Mouse (Mus musculus) C2C12 (cell line): ENCODE results near the gene D10Jhu81e. TPM values are rescaled to one million over a fixed set of nuclear protein-coding genes. Genes with fewer than 3 reads are reported as not detected.

Source experiments
- H3K27me3 ChIP-seq: one replicate; pipeline ENCODE4 v1.6.1; 2011; ENCODE audit not compliant: control insufficient read depth, insufficient read depth, insufficient read length
- H3K36me3 ChIP-seq: one replicate; pipeline ENCODE4 v1.6.1; 2011; ENCODE audit not compliant: control insufficient read depth, insufficient read depth
- H3K4me3 ChIP-seq: one replicate; pipeline ENCODE4 v1.5.1; 2011; ENCODE audit warnings: mild to moderate bottlenecking, control low read depth; ENCODE audit not compliant: poor library complexity, insufficient read depth, severe bottlenecking
- H3K79me2 ChIP-seq: one replicate; pipeline ENCODE4 v1.6.1; 2011; ENCODE audit not compliant: control insufficient read depth, insufficient read depth
- H3K79me3 ChIP-seq: one replicate; pipeline ENCODE4 v1.6.1; 2011; ENCODE audit warnings: low read depth, control low read depth
- H3ac ChIP-seq: one replicate; pipeline ENCODE3; 2011; ENCODE audit warnings: low read depth; ENCODE audit not compliant: control insufficient read depth, insufficient read length
- CEBPB ChIP-seq: IDR thresholded peaks from one replicate; pipeline ENCODE4 v1.6.1; 2011; ENCODE audit warnings: low read depth, mild to moderate bottlenecking, control low read depth, moderate library complexity
- CTCF ChIP-seq: IDR thresholded peaks from one replicate; pipeline ENCODE4 v1.5.1; 2011; ENCODE audit not compliant: control insufficient read depth, insufficient read depth, insufficient read length
- FOSL1 ChIP-seq: IDR thresholded peaks from one replicate; pipeline ENCODE4 v1.8.0; 2011; ENCODE audit warnings: mild to moderate bottlenecking, low read length; ENCODE audit not compliant: poor library complexity, insufficient read depth, severe bottlenecking
- MAX ChIP-seq: IDR thresholded peaks from one replicate; pipeline ENCODE4 v1.6.1; 2011; ENCODE audit warnings: mild to moderate bottlenecking, control low read depth
- MYOD1 ChIP-seq: IDR thresholded peaks from one replicate; pipeline ENCODE4 v1.6.1; 2011; ENCODE audit warnings: low read depth; ENCODE audit not compliant: control insufficient read depth, insufficient read length
- MYOG ChIP-seq: IDR thresholded peaks from one replicate; pipeline ENCODE4 v1.6.1; 2011; ENCODE audit not compliant: control insufficient read depth, insufficient read length; ENCODE audit errors: extremely low read depth
- USF1 ChIP-seq: IDR thresholded peaks from one replicate; pipeline ENCODE4 v1.6.1; 2011; ENCODE audit warnings: low read depth, mild to moderate bottlenecking, control low read depth, moderate library complexity
- polyA plus RNA-seq: library from polyadenylated mRNA; unstranded; fragments of >200 nt; fragmentation: generic; extraction: Trizol; gene quantifications from one replicate; pipeline ENCODE4 v1.2.1, GENCODE M21; 2012; ENCODE audit warnings: missing spikeins

Gene D10Jhu81e
- polyA plus RNA-seq, 1 experiment: 38.0 TPM

DNA sequence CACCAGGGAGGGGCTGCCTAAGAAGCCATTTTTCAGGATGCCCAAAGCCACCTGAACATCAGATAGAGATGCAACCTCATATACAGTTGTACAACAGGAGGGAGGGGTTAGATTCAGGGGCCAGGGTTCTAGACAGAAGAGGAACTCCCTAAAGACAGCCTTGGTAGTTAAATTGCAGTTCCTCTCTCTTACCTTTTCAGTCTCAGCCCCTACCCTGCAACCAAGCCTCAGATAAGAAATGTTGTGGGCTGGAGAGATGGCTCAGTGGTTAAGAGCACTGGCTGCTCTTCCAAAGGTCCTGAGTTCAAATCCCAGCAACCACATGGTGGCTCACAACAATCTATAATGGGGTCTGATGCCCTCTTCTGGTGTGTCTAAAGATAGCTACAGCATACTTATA lies 1.8 kb downstream of the D10Jhu81e start:
- Histone ChIP-seq H3K4me3 (no peak overlapping the region), H3K27me3 (no peaks in the 10 kb centered on the region), H3K79me2 (peaks cover 8% of the 10 kb centered on the region), H3ac (no peak overlapping the region), H3K79me3 (no peaks in the 10 kb centered on the region), H3K36me3 (peaks cover 27% of the 10 kb centered on the region)
- TF ChIP-seq FOSL1: no peak

DNA sequence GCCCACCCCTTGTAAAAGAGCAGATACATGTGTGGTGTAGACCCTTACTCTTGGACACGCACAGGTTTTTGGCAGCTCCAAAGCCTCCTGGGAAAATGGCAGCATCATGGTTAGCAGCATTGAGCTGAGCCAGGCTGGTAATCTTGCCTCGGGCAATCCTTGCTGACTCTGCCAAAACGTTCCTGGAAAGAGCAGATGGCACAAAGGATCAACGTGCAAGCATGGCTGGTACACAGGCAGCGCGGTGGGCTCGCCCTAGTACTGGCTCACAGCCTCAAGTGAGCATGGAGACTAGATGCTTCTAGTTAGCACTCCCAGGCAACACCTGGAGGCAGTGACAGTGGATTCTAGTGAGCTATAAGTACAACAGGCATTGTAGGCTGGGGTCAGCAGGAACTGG lies 2.2 kb downstream of the D10Jhu81e start:
- peaks cover 23% of the 10 kb centered on the region for H3K36me3 ChIP-seq
- H3K27me3 ChIP-seq: no peaks in the 10 kb centered on the region
- no peak overlapping the region for H3ac ChIP-seq
- H3K4me3 ChIP-seq: no peak overlapping the region
- TF ChIP-seq MYOD1 (no peak), MAX (no peak), CEBPB (no peak), MYOG (no peak), CTCF (no peak), USF1 (no peak), FOSL1 (no peak)
- no peaks in the 10 kb centered on the region for H3K79me3 ChIP-seq
- peaks cover 8% of the 10 kb centered on the region for H3K79me2 ChIP-seq

DNA sequence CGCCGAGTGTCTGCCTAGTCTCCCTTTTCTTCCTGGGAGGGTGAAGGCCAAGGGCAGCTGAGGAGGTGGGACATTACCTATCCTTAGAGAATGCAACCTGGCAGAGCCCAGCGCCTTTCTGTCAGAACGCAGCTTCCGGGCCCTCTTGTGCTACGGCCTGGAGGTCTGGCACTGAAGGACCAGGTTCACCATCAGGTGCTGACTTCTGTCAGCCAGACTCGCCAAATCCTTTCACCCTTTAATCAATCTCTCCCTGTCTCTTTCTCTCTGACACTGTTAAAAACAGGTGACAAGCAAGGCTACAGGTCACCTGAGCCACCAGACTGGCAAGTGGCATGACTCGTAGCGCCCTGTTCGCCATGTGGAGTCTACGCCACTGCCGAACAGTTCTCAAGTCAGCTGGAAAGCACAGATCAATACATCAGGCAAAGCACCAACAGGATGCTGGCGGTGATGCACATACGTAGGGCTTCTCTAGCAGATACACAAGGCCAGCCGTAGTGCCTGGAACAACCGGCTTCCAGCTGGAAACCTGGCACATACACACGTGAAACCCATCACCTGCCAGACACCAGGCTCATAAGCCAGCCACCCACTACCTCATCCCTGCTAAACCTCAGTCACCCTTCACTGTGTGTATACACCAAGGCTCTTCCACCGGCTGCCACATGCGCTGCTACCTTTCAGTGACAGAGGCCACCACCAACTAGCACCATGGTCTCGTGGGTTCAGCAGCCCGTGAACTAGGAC lies 4.2 kb downstream of the D10Jhu81e start:
- peaks cover 5% of the 10 kb centered on the region for H3K36me3 ChIP-seq
- H3K27me3 ChIP-seq: no peaks in the 10 kb centered on the region
- no peak overlapping the region for H3K4me3 ChIP-seq
- H3K79me2 ChIP-seq: peaks cover 8% of the 10 kb centered on the region
- no peaks in the 10 kb centered on the region for H3K79me3 ChIP-seq
- no peak overlapping the region for H3ac ChIP-seq
- no peak for TF ChIP-seq CTCF
- TF ChIP-seq MYOD1: no peak
- no peak for TF ChIP-seq CEBPB
- TF ChIP-seq USF1: no peak
- TF ChIP-seq MYOG: no peak
- TF ChIP-seq MAX: no peak
- TF ChIP-seq FOSL1: no peak

DNA sequence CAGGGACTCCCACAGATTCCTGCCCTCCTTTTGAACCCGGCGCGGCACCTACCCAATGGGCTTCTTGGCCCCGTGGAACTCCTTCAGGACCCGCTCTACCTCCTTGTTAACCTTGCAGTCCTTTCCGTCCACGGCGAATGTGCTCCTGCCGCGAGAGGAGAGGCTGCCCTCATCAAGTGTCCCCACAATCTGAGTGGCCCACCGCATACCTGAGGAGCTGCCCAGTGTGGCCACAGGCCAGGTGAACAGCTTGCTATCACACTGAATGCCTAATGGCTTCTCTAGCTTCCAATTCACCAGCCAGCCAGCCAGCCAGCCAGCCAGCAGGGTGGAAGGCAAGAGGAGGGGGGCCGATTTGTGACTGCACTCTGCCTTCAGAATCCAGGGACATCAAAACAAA lies 4.8 kb downstream of the D10Jhu81e start:
- Histone ChIP-seq H3K79me3 (no peaks in the 10 kb centered on the region), H3K36me3 (no peaks in the 10 kb centered on the region), H3K79me2 (peaks cover 8% of the 10 kb centered on the region), H3K27me3 (no peaks in the 10 kb centered on the region), H3K4me3 (no peak overlapping the region), H3ac (no peak overlapping the region)
- TF ChIP-seq MAX (no peak), CTCF (no peak), USF1 (no peak), FOSL1 (no peak)

DNA sequence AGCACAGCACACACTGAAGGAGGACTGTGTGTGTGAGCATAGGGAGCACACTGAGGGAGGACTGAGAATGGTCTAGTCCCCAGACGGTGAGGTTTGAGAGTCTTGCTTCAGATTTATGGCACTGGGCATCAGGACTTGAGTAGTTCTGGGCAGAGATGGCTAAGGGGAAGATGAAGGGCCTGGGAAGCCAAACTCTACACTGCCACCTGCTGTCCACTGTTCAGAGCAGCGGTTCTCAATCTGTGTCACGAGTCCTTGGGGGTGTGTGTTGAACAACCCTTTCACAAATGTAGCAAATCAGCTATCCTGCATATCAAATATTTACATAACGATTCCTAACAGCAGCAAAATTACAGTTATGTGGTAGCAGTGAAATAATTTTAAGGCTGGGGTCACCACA lies 5.7 kb downstream of the D10Jhu81e start:
- H3K4me3 ChIP-seq: no peak overlapping the region
- no peaks in the 10 kb centered on the region for H3K79me3 ChIP-seq
- TF ChIP-seq MYOG: no peak
- no peak for TF ChIP-seq USF1
- no peak for TF ChIP-seq FOSL1
- TF ChIP-seq CTCF: peak; percentile 50
- no peak for TF ChIP-seq CEBPB
- TF ChIP-seq MAX: no peak
- no peak overlapping the region for H3ac ChIP-seq
- peaks cover 3% of the 10 kb centered on the region for H3K79me2 ChIP-seq
- no peaks in the 10 kb centered on the region for H3K36me3 ChIP-seq
- no peaks in the 10 kb centered on the region for H3K27me3 ChIP-seq

DNA sequence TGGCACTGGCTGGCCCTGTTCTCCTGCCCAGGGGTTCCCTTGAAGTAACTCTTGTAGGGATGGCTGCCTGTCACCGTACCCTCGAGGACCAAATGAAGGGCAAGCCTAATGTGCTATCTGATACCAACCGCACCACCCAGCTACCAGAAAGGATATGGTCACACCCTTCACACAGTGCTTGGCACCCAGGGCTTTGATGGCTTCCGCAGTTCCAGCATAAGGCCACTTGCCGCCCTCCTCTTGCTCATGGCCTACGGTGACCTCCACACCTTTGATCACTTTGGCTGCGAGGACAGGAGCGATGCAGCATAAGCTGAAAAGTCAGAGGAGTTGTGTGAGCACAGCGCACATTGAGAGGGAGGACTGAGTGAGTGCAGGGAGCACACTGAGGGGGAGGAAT lies 6.3 kb downstream of the D10Jhu81e start:
- H3K36me3 ChIP-seq: no peaks in the 10 kb centered on the region
- no peaks in the 10 kb centered on the region for H3K27me3 ChIP-seq
- H3K79me2 ChIP-seq: no peaks in the 10 kb centered on the region
- no peaks in the 10 kb centered on the region for H3K79me3 ChIP-seq
- no peak overlapping the region for H3ac ChIP-seq
- no peak for TF ChIP-seq FOSL1
- no peak for TF ChIP-seq MAX
- TF ChIP-seq MYOG: no peak
- no peak for TF ChIP-seq CTCF
- TF ChIP-seq MYOD1: no peak
- TF ChIP-seq USF1: no peak
- TF ChIP-seq CEBPB: no peak
- H3K4me3 ChIP-seq: no peak overlapping the region
